Mouse (Mus musculus): ENCODE measurements around the gene Nr4a3.

DNA sequence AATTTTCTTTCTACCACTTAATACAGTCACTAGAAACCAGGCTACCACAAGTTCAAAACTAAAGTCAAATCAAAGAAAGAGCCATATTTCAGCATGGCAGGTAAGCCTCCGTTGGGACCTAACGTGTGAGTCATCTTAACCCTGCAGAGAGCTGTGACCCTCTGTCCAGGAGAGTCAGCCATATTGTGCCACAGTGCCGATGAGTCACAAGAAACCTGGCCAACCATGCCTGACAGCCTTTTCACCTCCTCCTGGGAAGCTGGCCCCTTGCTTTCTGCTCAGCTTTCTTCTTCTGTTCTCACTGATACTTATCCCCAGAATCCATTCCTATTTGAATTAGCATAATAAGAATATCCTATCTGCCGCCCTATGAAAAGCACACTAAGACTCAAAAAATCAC is 42.0 kb upstream of the Nr4a3 start:
- TF ChIP-seq GATA1 (IDR thresholded peaks at IDR 0.05; ENCODE audit: borderline replicate concordance, low read length) (no peak), FLI1 (IDR thresholded peaks at IDR 0.05; ENCODE audit: low read length) (no peak)

Measured in megakaryocyte, embryonic 14.5 days (primary cell).